Mouse (Mus musculus): ENCODE measurements around the gene Hcn3. TPM values are rescaled to one million over a fixed set of nuclear protein-coding genes. Genes with fewer than 3 reads are reported as not detected.

Hcn3 gene
- total RNA-seq, 2 experiments from 2014 or later: 0.39 to 0.91 TPM

GRCm38 (mm10) chr3:89147101-89147978, 12.7 kb downstream of the Hcn3 start:
- no peak for DNase-seq (ENCODE audit: low spot score in 2 of 2)

GRCm38 (mm10) chr3:89145566-89145965, 14.4 kb downstream of the Hcn3 start:
- DNase-seq (ENCODE audit: low spot score in 2 of 2): no peak

DNA sequence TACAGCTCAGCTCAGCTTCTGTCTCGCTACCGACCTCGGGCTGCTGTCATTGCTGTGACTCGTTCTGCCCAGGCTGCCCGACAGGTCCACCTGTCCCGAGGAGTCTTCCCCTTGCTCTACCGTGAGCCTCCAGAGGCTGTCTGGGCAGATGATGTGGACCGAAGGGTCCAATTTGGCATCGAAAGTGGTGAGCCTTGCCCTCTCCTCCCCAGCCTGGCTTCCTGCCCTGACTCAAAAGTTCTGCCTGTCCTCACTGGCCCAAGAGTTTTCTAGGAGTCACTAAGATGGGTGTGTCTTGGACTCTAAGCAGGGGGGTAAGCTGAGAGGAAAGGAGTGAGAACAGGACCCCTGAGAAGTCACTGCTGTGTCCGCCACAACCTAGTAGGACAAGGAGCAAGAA, 15.2 kb downstream of the Hcn3 start:
- no peak for DNase-seq (ENCODE audit: low spot score in 2 of 2)

GRCm38 (mm10) chr3:89136365-89136764, 23.6 kb downstream of the Hcn3 start:
- DNase-seq (ENCODE audit: low spot score in 2 of 2): no peak

DNA sequence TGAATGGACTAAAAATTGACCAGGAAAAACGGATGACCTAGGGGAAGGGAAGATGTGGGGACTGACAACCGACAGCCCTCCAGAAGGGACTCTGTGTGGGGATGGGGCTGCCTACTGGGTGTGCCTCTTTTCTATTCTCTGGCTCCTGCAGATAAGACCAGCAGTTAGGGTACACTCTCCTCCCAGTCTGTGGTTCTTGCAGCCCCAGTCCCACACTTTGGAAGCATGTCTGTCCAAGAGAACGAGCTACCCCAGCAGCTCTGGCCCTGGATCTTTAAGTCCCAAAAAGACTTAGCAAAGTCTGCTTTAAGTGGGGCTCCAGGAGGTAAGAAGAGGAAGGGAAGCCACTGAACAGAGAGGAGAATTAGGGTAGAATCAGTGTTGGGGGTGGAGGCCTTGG, 24.0 kb downstream of the Hcn3 start, which contains the start of gene Pklr:
TSS of gene Pklr (plus strand) at position 185 of the 400 bp plus-strand sequence.
- DNase-seq (ENCODE audit: low spot score in 2 of 2): no peak

GRCm38 (mm10) chr3:89133752-89134151, 26.2 kb downstream of the Hcn3 start:
- no peak for DNase-seq (ENCODE audit: low spot score in 2 of 2)

GRCm38 (mm10) chr3:89133063-89133450, 26.9 kb downstream of the Hcn3 start:
- DNase-seq (ENCODE audit: low spot score in 2 of 2): no peak

DNA sequence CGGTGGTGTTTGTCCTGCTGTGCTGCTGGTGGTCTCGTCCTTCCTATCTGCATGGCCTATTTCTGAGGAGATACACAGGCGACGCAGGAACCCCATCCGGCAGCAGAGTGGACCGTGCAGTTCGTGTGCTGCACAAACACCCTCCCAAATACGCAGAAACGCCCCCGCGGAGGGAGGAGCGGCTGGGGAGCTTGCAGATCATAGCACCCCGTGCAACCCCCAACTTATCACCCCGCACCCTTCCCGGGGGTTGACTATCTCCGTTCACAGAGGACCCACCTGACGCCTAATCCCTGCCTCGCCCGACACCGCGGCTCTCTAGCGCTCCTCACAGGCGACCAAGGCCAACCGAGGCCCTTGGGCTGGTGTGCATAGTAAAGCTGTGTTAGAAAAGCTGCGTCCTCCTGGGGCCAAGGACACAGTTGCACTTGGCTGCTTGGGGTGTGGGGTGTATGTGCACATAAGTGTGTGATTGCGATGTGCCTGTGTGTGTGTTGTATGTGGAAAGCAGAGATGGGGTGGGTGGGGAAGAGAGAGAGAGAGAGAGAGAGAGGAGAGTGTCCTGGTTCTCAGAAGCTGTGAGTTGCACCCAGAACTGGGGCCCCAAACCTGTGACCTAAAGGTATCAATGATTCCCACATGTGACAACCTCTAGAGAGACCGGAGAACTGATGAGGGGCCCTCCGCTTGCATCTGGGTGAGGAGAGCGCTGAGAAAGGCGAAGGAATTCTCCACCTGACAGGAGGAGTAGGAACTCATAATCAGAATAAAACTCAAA, 27.5 kb downstream of the Hcn3 start:
- DNase-seq (ENCODE audit: low spot score in 2 of 2): peak in 1 of 2 experiments; percentile 19

GRCm38 (mm10) chr3:89131816-89132215, 28.2 kb downstream of the Hcn3 start:
- DNase-seq (ENCODE audit: low spot score in 2 of 2): no peak

GRCm38 (mm10) chr3:89129908-89130307, 30.1 kb downstream of the Hcn3 start:
- no peak for DNase-seq (ENCODE audit: low spot score in 2 of 2)

DNA sequence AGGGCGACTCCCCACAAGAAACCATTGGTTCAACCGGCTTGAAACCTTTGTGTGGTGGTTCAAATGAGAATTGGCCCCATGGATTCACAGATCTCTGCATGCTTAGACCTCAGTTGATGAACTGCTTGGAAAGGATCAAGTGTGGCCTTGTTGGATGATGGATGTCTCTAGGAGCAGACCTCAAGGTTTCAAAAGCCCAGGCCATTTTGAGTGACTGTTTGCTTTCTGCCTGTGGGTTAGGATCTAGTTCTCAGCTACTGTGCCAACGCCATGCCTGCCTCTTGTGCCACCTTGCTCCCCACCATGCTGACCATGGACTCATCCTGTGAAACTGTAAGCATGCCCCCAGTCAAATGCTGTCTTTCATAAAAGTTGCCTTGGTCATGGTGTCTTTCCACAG, 34.0 kb downstream of the Hcn3 start:
- DNase-seq (ENCODE audit: low spot score in 2 of 2): no peak

DNA sequence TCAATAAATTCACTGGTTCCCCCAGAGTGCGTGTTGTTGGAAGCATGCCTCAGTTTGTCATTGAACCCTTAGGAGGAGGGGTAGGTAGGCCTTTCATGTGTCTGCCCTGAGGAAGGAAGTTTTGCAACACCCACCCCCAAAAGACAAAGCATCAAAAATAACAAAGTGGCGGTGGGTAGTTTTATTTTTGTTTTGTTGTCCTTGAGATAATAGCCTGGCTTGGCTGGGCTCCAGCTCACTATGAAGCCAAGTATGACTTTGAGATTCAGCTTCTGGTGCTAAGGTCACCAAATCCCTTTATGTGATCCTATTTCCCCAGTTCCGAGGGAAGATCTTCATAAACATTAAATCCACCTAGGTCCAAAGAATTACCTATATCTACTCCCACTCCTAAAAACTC, 35.8 kb downstream of the Hcn3 start:
- DNase-seq (ENCODE audit: low spot score in 2 of 2): no peak

DNA sequence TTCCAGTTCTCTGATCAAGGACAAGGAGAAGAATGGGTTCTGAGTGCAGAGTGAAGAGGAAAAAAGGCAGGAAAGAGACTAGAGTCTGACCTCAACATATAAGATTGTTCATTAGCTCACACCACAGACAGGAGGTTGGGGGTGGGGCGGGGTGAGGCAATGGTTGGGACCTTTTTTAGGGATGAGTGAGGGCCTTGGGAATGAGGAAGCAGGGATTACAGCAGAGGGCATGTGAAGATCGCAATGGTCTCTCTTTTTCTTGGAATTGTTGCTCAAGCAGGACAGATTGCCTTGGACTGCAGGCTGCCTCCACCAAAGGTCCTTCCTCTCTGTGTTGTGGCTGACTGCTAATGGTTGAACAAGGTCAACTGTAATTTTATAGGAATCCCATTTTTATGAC, 36.7 kb downstream of the Hcn3 start:
- DNase-seq (ENCODE audit: low spot score in 2 of 2): peak; percentile 20 to 31

GRCm38 (mm10) chr3:89115522-89115921, 44.5 kb downstream of the Hcn3 start:
- no peak for DNase-seq (ENCODE audit: low spot score in 2 of 2)

GRCm38 (mm10) chr3:89113058-89113457, 46.9 kb downstream of the Hcn3 start:
- no peak for DNase-seq (ENCODE audit: low spot score in 2 of 2)

DNA sequence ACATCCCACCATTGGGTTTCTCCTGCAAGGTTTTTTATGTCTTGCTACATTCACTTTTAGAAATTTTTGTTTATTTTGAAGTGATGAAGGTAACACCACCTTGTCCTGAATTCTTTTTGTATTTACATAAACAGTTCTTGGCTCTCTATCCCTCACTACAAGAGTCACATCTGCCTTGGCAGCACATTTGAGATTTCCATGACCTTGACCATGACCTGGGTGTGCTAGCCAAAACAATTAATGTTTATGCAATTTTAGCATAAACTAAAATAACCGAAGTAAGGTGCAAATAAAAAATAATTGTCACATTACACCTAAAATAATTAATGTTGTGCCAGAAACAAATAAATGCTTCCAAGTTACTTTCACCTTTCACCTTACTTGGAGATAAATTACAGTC, 51.9 kb downstream of the Hcn3 start:
- DNase-seq (ENCODE audit: low spot score in 2 of 2): no peak

GRCm38 (mm10) chr3:89107545-89107944, 52.5 kb downstream of the Hcn3 start:
- DNase-seq (ENCODE audit: low spot score in 2 of 2): no peak

GRCm38 (mm10) chr3:89106881-89107280, 53.1 kb downstream of the Hcn3 start:
- DNase-seq (ENCODE audit: low spot score in 2 of 2): no peak

GRCm38 (mm10) chr3:89103291-89103595, 56.8 kb downstream of the Hcn3 start:
- DNase-seq (ENCODE audit: low spot score in 2 of 2): no peak

GRCm38 (mm10) chr3:89102495-89103290, 57.3 kb downstream of the Hcn3 start:
- no peak for DNase-seq (ENCODE audit: low spot score in 2 of 2)

DNA sequence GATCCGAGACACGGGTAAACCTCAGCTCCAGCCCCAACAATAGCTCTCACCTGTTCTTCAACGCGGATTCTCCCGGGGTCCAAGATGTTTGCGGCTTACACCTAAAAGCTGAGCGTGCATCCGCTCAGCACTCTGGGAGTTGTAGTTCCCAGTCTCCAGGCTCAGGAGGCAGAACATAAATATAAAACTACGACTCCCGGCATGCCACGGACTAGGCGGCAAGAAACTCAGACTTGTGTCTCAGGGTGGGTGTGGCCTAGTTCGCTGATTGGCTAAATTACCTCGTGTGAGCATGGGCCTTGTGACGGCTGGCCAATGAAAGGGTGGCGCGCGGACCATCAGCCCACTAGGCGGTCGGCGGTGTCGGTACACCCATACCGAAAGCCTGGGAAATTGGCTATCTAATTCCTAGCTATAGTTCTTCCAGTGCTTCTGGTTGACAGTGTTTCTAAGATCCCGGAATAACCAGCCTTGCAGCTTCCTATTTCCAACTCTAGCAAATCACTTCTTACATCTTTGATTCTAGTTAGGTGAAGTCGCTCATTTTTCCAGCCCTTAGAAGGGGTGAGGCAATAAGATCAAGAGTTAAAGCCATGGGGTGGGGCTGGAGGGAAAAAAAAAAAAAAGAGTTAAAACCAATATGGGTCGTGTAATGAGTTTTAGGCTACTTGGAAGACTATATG, 58.0 kb downstream of the Hcn3 start, which contains the start of gene Fdps:
TSS of gene Fdps (minus strand) at position 148 of the 683 bp plus-strand sequence.
- DNase-seq (ENCODE audit: low spot score in 2 of 2): peak; percentile 79 to 93

Data from gastrocnemius, postnatal 4 days (tissue).